Mouse (Mus musculus): ENCODE results near the gene Bcar3.

- TF ChIP-seq POLR2A (IDR thresholded peaks at IDR 0.05; ENCODE audit: borderline replicate concordance, low read depth, low read length) (no peak), CTCF (IDR thresholded peaks at IDR 0.05; ENCODE audit: low read depth, low read length) (no peak)
These were observed 144.3 kb downstream of the Bcar3 start for GRCm38 (mm10) chr3:122438143-122438825.

All from bone marrow macrophage, adult 2 months (primary cell).